Mouse (Mus musculus): Measurements from ENCODE around the gene Pdk1. TPM values are rescaled to one million over a fixed set of nuclear protein-coding genes. Genes with fewer than 3 reads are reported as not detected.

Pdk1 gene
- total RNA-seq, 2 experiments from 2014 or later: 8.1 TPM

DNA sequence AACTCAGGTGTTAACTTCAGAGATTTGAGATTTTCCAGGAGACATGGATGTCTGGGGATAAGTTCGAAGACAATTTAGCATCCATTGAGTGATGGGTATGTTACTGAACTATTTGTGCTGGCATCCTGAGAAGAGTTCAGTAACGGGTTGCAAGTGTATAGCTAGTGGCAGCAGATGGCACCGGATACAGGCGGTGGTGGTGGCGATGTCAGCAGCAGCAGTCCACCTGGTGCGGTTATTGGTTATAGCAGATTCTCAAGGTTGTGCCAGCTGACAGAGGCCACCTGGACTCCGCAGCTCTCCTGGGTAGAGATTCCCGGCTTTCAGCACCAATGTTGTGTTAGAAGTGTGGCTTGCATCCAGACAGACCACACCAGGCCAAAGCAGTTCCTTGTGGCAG, 61.0 kb downstream of the Pdk1 start:
- ATAC-seq (replicated peaks; ENCODE audit: low FRiP score, poor library complexity, severe bottlenecking): no peak

DNA sequence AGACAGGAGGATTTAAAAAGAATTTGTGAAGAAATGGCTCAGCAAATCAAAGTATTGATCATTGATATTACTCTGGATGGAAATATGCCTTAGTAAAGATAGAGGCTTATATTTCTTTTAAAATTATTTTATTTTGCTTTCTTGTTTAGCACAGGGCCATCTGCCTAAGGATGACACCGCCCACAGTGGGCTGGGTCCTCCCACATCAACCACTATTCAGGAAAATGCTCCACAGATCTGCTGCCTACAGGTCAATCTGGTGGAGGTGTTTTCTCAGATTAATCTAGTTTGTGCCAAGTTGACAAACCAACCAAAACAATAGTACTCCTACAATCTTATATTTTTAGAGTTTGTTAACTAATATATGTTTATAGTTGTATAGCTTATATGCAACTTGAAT, 63.7 kb downstream of the Pdk1 start:
- ATAC-seq (replicated peaks; ENCODE audit: low FRiP score, poor library complexity, severe bottlenecking): no peak

DNA sequence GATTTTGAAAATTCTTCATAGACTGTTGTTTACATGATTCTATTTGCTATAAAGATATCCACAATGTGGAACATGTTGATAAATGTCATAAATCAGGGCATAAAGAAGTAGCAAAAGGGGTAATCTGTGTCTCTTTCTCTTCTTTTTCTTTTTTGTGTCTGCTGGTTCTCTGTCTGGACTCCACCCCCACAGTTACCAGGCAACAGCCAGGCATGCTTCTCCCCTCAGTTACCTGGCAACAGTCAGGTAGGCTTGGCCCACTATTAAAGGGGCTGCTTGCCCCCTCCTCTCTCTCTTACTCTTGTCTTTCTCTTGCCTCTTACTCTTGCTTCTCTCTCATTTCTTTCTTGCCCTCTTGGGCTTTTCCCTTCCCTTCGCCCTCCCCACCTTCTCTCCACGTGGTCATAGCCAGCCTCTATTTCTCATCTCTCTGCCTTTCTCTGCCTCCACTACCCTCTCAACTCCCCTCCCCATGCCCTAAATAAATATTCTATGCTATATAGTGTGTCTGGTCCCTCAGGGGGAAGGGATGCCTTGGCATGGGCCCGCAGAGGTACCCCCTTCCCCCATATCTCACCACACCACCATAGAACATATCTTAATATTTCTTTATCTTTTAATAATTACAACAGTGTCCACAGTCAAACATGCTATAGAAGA, 64.8 kb downstream of the Pdk1 start:
- ATAC-seq (replicated peaks; ENCODE audit: low FRiP score, poor library complexity, severe bottlenecking): no peak

DNA sequence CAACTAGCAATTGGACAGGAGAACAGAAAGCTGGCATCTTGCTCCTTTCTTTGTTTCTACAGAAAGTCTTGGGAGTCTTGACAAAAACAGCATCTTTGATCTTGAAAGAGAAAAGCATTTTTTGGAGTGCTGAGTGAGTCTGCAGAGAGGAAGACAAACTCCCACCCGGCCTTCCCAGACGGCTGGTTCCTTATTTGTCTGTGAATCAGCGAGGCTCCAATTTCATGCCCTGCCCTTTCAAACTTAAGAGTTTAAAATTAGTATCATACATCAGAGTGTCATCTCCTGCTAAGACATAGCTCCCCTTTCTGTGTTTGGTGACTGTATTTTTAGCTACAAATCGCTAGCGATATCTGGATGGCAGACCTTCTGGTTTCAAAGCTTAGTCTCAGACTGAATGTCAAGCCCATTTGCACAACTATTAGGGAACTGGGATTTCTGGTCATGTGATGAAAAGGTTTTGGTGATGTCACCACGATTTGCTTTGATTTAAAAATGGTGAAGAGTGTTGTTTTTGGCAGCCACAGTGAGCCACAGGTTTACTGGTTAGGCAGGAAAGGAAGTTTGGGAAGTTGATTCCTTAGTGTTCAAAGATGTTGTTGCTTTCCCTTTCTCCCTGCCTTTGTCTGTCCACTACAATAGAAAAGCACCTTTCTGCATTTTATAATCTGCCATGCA, 65.8 kb downstream of the Pdk1 start:
- ATAC-seq (replicated peaks; ENCODE audit: low FRiP score, poor library complexity, severe bottlenecking): no peak

DNA sequence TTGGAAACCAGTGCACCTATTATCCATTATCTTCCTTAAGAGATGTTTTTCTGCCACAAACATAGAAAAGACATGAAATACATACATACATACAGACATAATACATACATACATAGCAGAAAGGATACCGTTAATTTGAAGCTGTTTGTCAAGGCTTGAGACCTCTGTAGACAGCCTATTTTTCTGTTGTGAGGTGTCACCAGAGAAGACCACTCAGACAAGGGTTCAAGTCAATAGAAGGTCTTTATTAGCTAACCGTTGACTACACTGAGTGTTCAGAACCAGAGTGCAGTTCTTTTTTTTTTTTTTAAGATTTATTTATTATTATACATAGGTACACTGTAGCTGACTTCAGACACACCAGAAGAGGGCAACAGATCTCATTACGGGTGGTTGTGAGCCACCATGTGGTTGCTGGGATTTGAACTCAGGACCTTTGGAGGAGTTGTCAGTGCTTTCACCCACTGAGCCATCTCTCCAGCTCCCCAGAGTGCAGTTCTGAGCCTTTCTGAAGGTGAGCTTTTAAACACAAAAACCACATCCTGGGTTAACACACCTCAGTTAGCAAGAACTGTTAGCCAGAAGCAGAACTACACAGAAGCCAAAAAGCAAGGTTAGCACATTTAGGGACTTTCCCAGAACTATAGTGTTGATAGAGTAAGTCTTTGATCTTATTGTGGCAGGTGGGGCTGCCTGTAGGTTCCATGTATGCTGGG, 68.1 kb downstream of the Pdk1 start:
- no peak for ATAC-seq (replicated peaks; ENCODE audit: low FRiP score, poor library complexity, severe bottlenecking)

DNA sequence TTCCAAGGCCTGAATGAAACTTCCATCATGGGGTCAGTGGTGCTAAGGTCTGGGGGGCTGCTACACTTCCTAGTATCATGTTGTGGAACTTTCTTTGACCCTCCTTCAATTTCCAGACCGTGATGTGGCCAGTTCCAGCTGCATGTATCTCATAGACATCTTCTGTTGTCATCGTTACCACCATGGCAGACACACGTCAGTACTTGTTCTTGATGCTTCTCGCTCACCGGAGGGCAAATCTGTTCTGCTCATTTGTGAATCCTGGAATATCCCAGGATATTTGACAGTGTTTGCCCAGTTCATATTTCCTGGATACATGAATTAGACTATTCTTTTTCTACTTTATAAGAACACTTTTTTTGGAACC, 68.7 kb downstream of the Pdk1 start:
- ATAC-seq (replicated peaks; ENCODE audit: low FRiP score, poor library complexity, severe bottlenecking): no peak

DNA sequence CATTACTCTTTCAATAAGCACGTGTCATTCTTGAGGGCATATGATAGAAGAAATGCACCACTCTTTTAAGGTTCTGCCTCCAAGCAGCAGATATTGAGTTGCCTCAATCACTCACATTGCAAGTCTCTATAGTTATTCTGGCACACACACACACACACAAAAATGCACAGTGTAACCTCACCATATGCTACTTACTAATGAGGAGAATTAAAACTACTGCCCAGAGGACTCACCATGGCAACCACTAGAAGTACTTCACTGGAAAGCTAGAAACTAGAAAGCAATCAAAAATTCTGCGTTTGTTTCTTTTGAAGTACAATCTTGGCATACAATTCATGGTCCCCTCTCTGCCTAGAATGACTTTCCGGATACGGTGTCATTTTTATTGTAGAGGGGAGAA, 78.2 kb downstream of the Pdk1 start:
- no peak for ATAC-seq (replicated peaks; ENCODE audit: low FRiP score, poor library complexity, severe bottlenecking)

Other genes with a start within 250 kb of the Pdk1 start
- gene Itga6, start 127.6 kb upstream of the Pdk1 start, total RNA-seq (2015; ENCODE audit: low replicate concordance): 9.8 and 11.1 TPM in 2 replicates
- 6.6 and 10.0 TPM in 2 replicates for gene Itga6, start 127.6 kb upstream of the Pdk1 start, total RNA-seq (2017; ENCODE audit: low replicate concordance)
- gene Rapgef4, start 108.0 kb downstream of the Pdk1 start, total RNA-seq (2015; ENCODE audit: low replicate concordance): 4.8 TPM in 1 of 2 replicates, not detected in the other
- not detected in 2 replicates for gene Rapgef4, start 108.0 kb downstream of the Pdk1 start, total RNA-seq (2017; ENCODE audit: low replicate concordance)